Mouse (Mus musculus): ENCODE results near the gene Atp8a1. TPM values are rescaled to one million over a fixed set of nuclear protein-coding genes. Genes with fewer than 3 reads are reported as not detected.
"Not testable (repeated sequence)": the region's sequence is repeated elsewhere in the genome, so short reads cannot be mapped to it uniquely, and the experiment has no call there.

The Atp8a1 gene
- polyA plus RNA-seq, 1 experiment from 2014 or later = 49.4 TPM

DNA sequence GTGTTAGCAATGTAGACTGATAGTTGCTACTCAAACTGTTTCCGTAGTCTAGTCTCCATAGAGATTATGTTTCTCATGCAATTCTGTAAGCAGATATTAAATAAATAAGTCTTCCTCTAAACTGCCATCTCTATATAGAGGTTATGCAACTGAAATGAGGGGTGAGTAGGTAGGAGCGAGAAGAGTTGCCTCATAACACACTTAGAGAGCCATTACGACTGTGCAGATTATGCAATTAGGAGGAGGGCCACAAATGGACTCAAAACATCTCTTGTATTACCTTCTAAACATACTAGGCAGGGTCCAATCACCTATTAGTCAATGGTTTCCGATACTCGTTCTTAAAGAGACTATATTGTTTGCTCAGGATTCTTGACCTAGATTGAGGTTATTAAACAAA lies 23.5 kb downstream of the Atp8a1 start:
- WGBS = 83% methylated on average over 5 of the region's 5 CpGs
- no peaks in the 10 kb centered on the region for H3K27me3 ChIP-seq
- no peaks in the 10 kb centered on the region for H3K36me3 ChIP-seq
- no peaks in the 10 kb centered on the region for H3K9me3 ChIP-seq
- H3K9ac ChIP-seq = no peak overlapping the region
- H3K4me2 ChIP-seq = no peak overlapping the region
- no peak for ATAC-seq (ENCODE audit: low FRiP score, low read depth)
- no peak overlapping the region for H3K27ac ChIP-seq (replicated peaks)
- H3K4me3 ChIP-seq = no peak overlapping the region
- no peaks in the 10 kb centered on the region for H3K4me1 ChIP-seq (replicated peaks)

DNA sequence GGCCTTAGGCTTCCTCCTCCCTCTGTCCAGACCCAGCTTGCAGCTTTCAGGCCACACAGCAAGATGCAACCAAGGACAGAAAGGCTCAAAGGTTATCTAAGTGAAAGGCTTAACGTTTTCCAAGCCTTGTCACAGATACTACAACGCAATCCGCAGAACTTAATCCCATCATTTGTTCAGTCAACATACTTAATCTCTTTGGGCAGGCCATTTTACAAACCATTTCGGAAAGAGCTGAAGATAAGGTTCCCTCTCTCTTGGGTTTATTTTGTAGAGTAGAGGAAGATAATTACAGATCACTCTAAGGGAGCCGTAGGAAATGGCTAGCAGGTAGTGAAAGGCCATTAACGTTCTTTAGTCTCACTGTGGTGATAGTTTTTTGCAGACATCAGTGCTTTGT lies 24.6 kb downstream of the Atp8a1 start:
- Histone ChIP-seq H3K4me3 (no peak overlapping the region), H3K27me3 (no peaks in the 10 kb centered on the region), H3K27ac (replicated peaks) (no peak overlapping the region), H3K4me2 (no peak overlapping the region), H3K9ac (no peak overlapping the region), H3K9me3 (no peaks in the 10 kb centered on the region), H3K4me1 (replicated peaks) (no peaks in the 10 kb centered on the region), H3K36me3 (no peaks in the 10 kb centered on the region)
- WGBS = 78% methylated on average over 6 of the region's 6 CpGs
- no peak for ATAC-seq (ENCODE audit: low FRiP score, low read depth)

DNA sequence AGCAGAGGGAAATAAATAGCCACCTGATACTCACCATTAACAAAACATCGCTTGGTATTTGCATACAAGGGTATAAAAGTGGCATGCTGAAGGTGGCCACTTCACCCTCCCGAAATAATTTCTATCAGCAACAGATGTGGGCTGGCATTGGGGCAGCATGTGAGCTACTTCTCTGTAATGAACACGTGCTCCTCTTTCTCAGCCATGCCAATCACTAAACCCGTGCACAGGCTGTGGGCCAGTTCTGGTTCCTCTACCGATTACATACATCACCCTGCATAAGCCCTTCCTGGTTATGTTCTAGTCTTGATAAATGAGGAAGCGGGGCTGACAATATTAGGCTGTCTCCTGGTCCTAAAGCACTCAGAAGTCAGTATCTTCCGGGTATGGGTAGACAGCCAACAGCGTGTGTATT lies 25.2 kb downstream of the Atp8a1 start:
- WGBS = 83% methylated on average over 8 of the region's 8 CpGs
- no peak overlapping the region for H3K4me2 ChIP-seq
- H3K4me1 ChIP-seq (replicated peaks) = no peaks in the 10 kb centered on the region
- no peak overlapping the region for H3K4me3 ChIP-seq
- H3K27ac ChIP-seq (replicated peaks) = no peak overlapping the region
- no peaks in the 10 kb centered on the region for H3K27me3 ChIP-seq
- H3K9me3 ChIP-seq = no peaks in the 10 kb centered on the region
- no peaks in the 10 kb centered on the region for H3K36me3 ChIP-seq
- ATAC-seq (ENCODE audit: low FRiP score, low read depth) = no peak
- H3K9ac ChIP-seq = no peak overlapping the region

GRCm38 (mm10) chr5:67821185-67821584 lies 26.0 kb downstream of the Atp8a1 start:
- Histone ChIP-seq H3K4me2 (no peak overlapping the region), H3K9ac (no peak overlapping the region), H3K9me3 (no peaks in the 10 kb centered on the region), H3K27ac (replicated peaks) (no peak overlapping the region), H3K27me3 (no peaks in the 10 kb centered on the region), H3K4me1 (replicated peaks) (no peaks in the 10 kb centered on the region), H3K4me3 (no peak overlapping the region), H3K36me3 (no peaks in the 10 kb centered on the region)
- no peak for ATAC-seq (ENCODE audit: low FRiP score, low read depth)
- WGBS = 96% methylated on average over 2 of the region's 2 CpGs

GRCm38 (mm10) chr5:67819451-67819850 lies 27.8 kb downstream of the Atp8a1 start:
- no peak for ATAC-seq (ENCODE audit: low FRiP score, low read depth)
- H3K4me1 ChIP-seq (replicated peaks) = peaks cover 7% of the 10 kb centered on the region; the same call in 1 of the 2 replicates
- no peak overlapping the region for H3K4me2 ChIP-seq
- H3K27me3 ChIP-seq = no peaks in the 10 kb centered on the region
- H3K36me3 ChIP-seq = no peaks in the 10 kb centered on the region
- 68% methylated on average over 5 of the region's 5 CpGs for WGBS
- H3K4me3 ChIP-seq = no peak overlapping the region
- no peak overlapping the region for H3K27ac ChIP-seq (replicated peaks)
- no peak overlapping the region for H3K9ac ChIP-seq
- no peaks in the 10 kb centered on the region for H3K9me3 ChIP-seq

GRCm38 (mm10) chr5:67815572-67816325 lies 31.5 kb downstream of the Atp8a1 start:
- Histone ChIP-seq H3K4me3 (no peak overlapping the region), H3K36me3 (peaks cover 2% of the 10 kb centered on the region; the same call in 1 of the 2 replicates), H3K27ac (replicated peaks) (no peak overlapping the region), H3K9ac (no peak overlapping the region), H3K27me3 (no peaks in the 10 kb centered on the region), H3K4me1 (replicated peaks) (peaks cover 7% of the 10 kb centered on the region; the same call in 1 of the 2 replicates), H3K4me2 (no peak overlapping the region), H3K9me3 (no peaks in the 10 kb centered on the region)
- 65% methylated on average over 16 of the region's 16 CpGs for WGBS
- ATAC-seq (ENCODE audit: low FRiP score, low read depth) = 0 out of 2 replicates have a peak, but pooled peaks have one; percentile 46

- not testable (repeated sequence) for H3K4me1 ChIP-seq (replicated peaks); H3K27me3 ChIP-seq; ATAC-seq (ENCODE audit: low FRiP score, low read depth); H3K9ac ChIP-seq; H3K4me2 ChIP-seq; H3K9me3 ChIP-seq; H3K27ac ChIP-seq (replicated peaks); H3K4me3 ChIP-seq; H3K36me3 ChIP-seq
- 90% methylated on average over 8 of the region's 8 CpGs for WGBS
Observed at GRCm38 (mm10) chr5:67815060-67815459, 32.2 kb downstream of the Atp8a1 start.

DNA sequence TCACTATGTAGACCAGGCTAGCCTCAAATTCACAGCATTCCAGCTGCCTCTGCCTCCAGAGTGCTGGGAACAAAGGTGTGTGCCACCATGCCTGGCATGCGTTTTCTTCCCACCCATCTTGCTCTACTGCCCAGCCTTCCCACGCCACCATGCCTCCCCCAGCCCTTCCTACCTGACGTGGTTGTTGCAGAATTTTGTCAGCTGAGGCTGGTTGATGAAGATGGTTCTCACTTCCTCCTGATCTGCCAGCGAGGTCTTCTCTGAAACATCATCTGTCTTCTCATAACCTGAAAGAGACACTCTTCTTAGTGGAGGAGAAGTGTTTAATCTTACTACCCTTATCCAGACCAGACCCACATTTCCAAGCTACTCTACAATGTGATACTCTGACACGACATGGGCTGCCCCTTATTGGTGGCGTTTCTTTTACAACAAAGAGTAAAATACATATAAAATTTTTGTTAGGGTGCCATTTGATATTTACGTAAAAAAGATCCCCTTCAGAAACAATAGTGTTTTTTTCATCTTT lies 32.7 kb downstream of the Atp8a1 start:
- Histone ChIP-seq H3K9ac (no peak overlapping the region), H3K27me3 (no peaks in the 10 kb centered on the region), H3K27ac (replicated peaks) (no peak overlapping the region), H3K4me3 (no peak overlapping the region), H3K4me2 (no peak overlapping the region), H3K4me1 (replicated peaks) (peaks cover 7% of the 10 kb centered on the region; the same call in 1 of the 2 replicates), H3K9me3 (no peaks in the 10 kb centered on the region), H3K36me3 (peaks cover 10% of the 10 kb centered on the region)
- 95% methylated on average over 7 of the region's 7 CpGs for WGBS
- no peak for ATAC-seq (ENCODE audit: low FRiP score, low read depth)

DNA sequence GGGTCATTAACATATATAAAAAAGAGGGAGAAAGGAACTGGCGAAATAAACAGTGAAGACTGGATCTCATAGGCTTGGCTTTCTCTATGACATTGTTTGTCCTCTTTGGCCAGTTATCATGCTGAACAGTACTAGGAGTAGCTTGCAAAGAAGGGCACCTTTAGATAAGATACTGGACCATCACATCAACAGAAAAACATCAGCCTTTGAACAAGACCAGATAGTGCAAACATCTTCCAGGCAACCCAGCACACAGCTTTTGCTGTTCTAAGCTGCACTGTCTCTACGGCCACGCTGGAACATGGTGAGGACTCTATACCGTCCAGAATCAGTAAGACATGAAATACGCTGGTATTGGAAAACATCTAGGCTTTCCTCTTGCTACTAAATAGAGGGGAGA lies 33.9 kb downstream of the Atp8a1 start:
- Histone ChIP-seq H3K9me3 (no peaks in the 10 kb centered on the region), H3K27ac (replicated peaks) (no peak overlapping the region), H3K27me3 (no peaks in the 10 kb centered on the region), H3K4me1 (replicated peaks) (peaks cover 7% of the 10 kb centered on the region; the same call in 1 of the 2 replicates), H3K36me3 (peaks cover 13% of the 10 kb centered on the region), H3K4me2 (no peak overlapping the region), H3K4me3 (no peak overlapping the region), H3K9ac (no peak overlapping the region)
- 95% methylated on average over 5 of the region's 5 CpGs for WGBS
- ATAC-seq (ENCODE audit: low FRiP score, low read depth) = no peak

- no peak overlapping the region for H3K4me2 ChIP-seq
- 83% methylated on average over 17 of the region's 17 CpGs for WGBS
- H3K27me3 ChIP-seq = no peaks in the 10 kb centered on the region
- peaks cover 3% of the 10 kb centered on the region; the same call in 1 of the 2 replicates for H3K36me3 ChIP-seq
- 0 out of 2 replicates have a peak overlapping the region, but pooled peaks have one; percentile 5 for H3K27ac ChIP-seq (replicated peaks)
- ATAC-seq (ENCODE audit: low FRiP score, low read depth) = no peak
- H3K9me3 ChIP-seq = no peaks in the 10 kb centered on the region
- H3K4me3 ChIP-seq = no peak overlapping the region
- H3K4me1 ChIP-seq (replicated peaks) = peaks cover 12% of the 10 kb centered on the region
- no peak overlapping the region for H3K9ac ChIP-seq
Observed at GRCm38 (mm10) chr5:67802174-67803030, 44.8 kb downstream of the Atp8a1 start.

GRCm38 (mm10) chr5:67800801-67801200 lies 46.4 kb downstream of the Atp8a1 start:
- Histone ChIP-seq H3K4me2 (no peak overlapping the region), H3K36me3 (no peaks in the 10 kb centered on the region), H3K27me3 (no peaks in the 10 kb centered on the region), H3K4me3 (no peak overlapping the region), H3K4me1 (replicated peaks) (peaks cover 21% of the 10 kb centered on the region), H3K9me3 (no peaks in the 10 kb centered on the region), H3K9ac (no peak overlapping the region), H3K27ac (replicated peaks) (no peak overlapping the region)
- WGBS = 74% methylated on average over 8 of the region's 8 CpGs
- ATAC-seq (ENCODE audit: low FRiP score, low read depth) = no peak

GRCm38 (mm10) chr5:67799785-67800184 lies 47.4 kb downstream of the Atp8a1 start:
- 87% methylated on average over 7 of the region's 7 CpGs for WGBS
- Histone ChIP-seq H3K4me2 (no peak overlapping the region), H3K9me3 (no peaks in the 10 kb centered on the region), H3K9ac (no peak overlapping the region), H3K27ac (replicated peaks) (no peak overlapping the region), H3K36me3 (no peaks in the 10 kb centered on the region), H3K27me3 (no peaks in the 10 kb centered on the region), H3K4me1 (replicated peaks) (peaks cover 21% of the 10 kb centered on the region), H3K4me3 (no peak overlapping the region)
- no peak for ATAC-seq (ENCODE audit: low FRiP score, low read depth)

Data from hindbrain, embryonic 15.5 days (tissue).